Mouse (Mus musculus): ENCODE data around the gene Polr3b. TPM values are rescaled to one million over a fixed set of nuclear protein-coding genes. Genes with fewer than 3 reads are reported as not detected.

Polr3b gene
- total RNA-seq, 4 experiments from 2014 or later: 14.6 to 17.5 (median 15.9) TPM

GRCm38 (mm10) chr10:84758483-84759431 is 136.7 kb downstream of the Polr3b start:
- no peak for DNase-seq (ENCODE audit: low spot score in 2 of 2)

GRCm38 (mm10) chr10:84759511-84760117 is 137.5 kb downstream of the Polr3b start:
- DNase-seq (ENCODE audit: low spot score in 2 of 2): no peak

GRCm38 (mm10) chr10:84760118-84761111 is 138.3 kb downstream of the Polr3b start:
- no peak for DNase-seq (ENCODE audit: low spot score in 2 of 2)

- no peak for DNase-seq (ENCODE audit: low spot score in 2 of 2)
These were observed 146.7 kb downstream of the Polr3b start for GRCm38 (mm10) chr10:84768766-84769165.

- no peak for DNase-seq (ENCODE audit: low spot score in 2 of 2)
These were observed 150.5 kb downstream of the Polr3b start for GRCm38 (mm10) chr10:84772380-84773130.

- DNase-seq (ENCODE audit: low spot score in 2 of 2): no peak
These were observed 151.8 kb downstream of the Polr3b start for GRCm38 (mm10) chr10:84773889-84774288.

- no peak for DNase-seq (ENCODE audit: low spot score in 2 of 2)
These were observed 152.5 kb downstream of the Polr3b start for GRCm38 (mm10) chr10:84774573-84774972.

Other genes with a start within 250 kb of the Polr3b start
- gene Nuak1, start 181.7 kb upstream of the Polr3b start, total RNA-seq (2022): 10 to 100 TPM; 52.6 to 70.1 (median 59.9) TPM
- 10 to 100 TPM; 18.8 to 20.8 (median 19.8) TPM for gene Ckap4, start 88.2 kb upstream of the Polr3b start, total RNA-seq (2022)
- gene Tcp11l2, start 45.7 kb upstream of the Polr3b start, total RNA-seq (2022): 10 to 100 TPM; 22.0 to 31.3 (median 26.9) TPM
- 10 to 100 TPM; 10.9 to 12.7 (median 12.3) TPM for gene Rfx4, start 133.8 kb downstream of the Polr3b start, total RNA-seq (2022)

Data from layer of hippocampus, adult 8-10 months (tissue).